8 mouse cellular contexts compared by ENCODE assay signal in the genomic region with DNA sequence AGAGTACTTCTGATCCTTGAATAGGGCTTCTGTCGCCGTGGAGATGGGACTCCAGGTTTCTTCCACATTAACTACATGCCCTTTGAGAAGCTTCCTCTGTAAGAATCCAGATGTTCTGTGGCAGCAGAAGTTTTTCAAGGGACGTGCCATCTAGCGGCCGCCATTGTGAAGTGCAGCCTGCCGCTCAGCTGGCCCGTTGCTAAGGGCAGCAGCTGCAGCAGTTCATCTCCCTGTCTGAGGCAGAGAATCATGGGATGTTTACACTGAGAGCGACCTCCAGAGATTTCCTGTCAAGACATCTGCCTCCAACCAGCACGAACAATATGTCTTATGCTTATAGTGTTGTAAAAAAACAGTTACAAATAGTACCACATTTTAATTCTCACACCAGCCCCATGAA.
A peak's percentile ranks its signal among the peaks of the same experiment; 100 is the strongest.
DNase-seq lines count a peak whose midpoint lies in the region; ATAC-seq and TF ChIP-seq lines count a peak whose summit lies in the region.

No protein-coding gene starts in this region.

- H3K4me1 ChIP-seq in E14TG2a.4 (replicated peaks; ENCODE audit: low read depth, low read length), result no peaks in the 10 kb centered on the region
- peaks cover 13% of the 10 kb centered on the region; the same call in 1 of the 2 replicates for H3K4me1 ChIP-seq in forebrain, embryonic 11.5 days (replicated peaks; ENCODE audit: control insufficient read depth, insufficient read depth, low read length)
- no peaks in the 10 kb centered on the region; the same call in 1 of the 2 replicates for H3K4me1 ChIP-seq in heart, postnatal 0 days (ENCODE audit: control insufficient read depth, insufficient read depth)
- no peaks in the 10 kb centered on the region for H3K4me1 ChIP-seq in liver, embryonic 14.5 days (replicated peaks; ENCODE audit: control insufficient read depth in 2 of 2, insufficient read depth in 2 of 2, low read length in 1 of 2)
- peaks cover 50% of the 10 kb centered on the region for H3K4me1 ChIP-seq in neural tube, embryonic 15.5 days

- no peak overlapping the region for H3K9ac ChIP-seq in forebrain, embryonic 11.5 days (ENCODE audit: low read length)
- no peak overlapping the region for H3K9ac ChIP-seq in heart, postnatal 0 days (replicated peaks; ENCODE audit: low read depth, low read length)
- no peak overlapping the region for H3K9ac ChIP-seq in liver, embryonic 14.5 days (replicated peaks)
- H3K9ac ChIP-seq in neural tube, embryonic 15.5 days (replicated peaks), result no peak overlapping the region

- TF ChIP-seq CTCF in E14TG2a.4 (conservative IDR thresholded peaks at IDR 0.05; ENCODE audit: low read length), result peak; percentile 95
- peak; percentile 90 for TF ChIP-seq CTCF in heart, postnatal 0 days (IDR thresholded peaks at IDR 0.05; ENCODE audit: low read depth)
- peak; percentile 86 for TF ChIP-seq CTCF in liver, embryonic 14.5 days (IDR thresholded peaks at IDR 0.05; ENCODE audit: low read depth)

- DNase-seq in c-Kit-positive CD71-negative TER-119-negative erythroid progenitor cells, embryonic 14.5 days (ENCODE audit: low read depth), result peak; percentile 17
- DNase-seq in forebrain, embryonic 11.5 days (ENCODE audit: low spot score), result peak; percentile 87
- peak; percentile 71 for DNase-seq in heart, postnatal 0 days (ENCODE audit: low spot score)
- DNase-seq in kidney, postnatal 25 days, result peak; percentile 73 to 77
- DNase-seq in liver, embryonic 14.5 days (ENCODE audit: low read depth in 3 of 3, low spot score in 3 of 3), result peak in 1 of 3 experiments; percentile 2
- peak; percentile 7 to 14 for DNase-seq in thymus, adult 18-20 months

- H3K36me3 ChIP-seq in E14TG2a.4 (ENCODE audit: insufficient read depth, low read length), result no peaks in the 10 kb centered on the region
- no peaks in the 10 kb centered on the region for H3K36me3 ChIP-seq in forebrain, embryonic 11.5 days (ENCODE audit: control insufficient read depth, insufficient read depth, low read length)
- H3K36me3 ChIP-seq in heart, postnatal 0 days (replicated peaks; ENCODE audit: control insufficient read depth, insufficient read depth, low read length), result no peaks in the 10 kb centered on the region
- no peaks in the 10 kb centered on the region for H3K36me3 ChIP-seq in liver, embryonic 14.5 days (replicated peaks; ENCODE audit: control insufficient read depth, insufficient read depth, low read depth)
- H3K36me3 ChIP-seq in neural tube, embryonic 15.5 days, result no peaks in the 10 kb centered on the region

- H3K27ac ChIP-seq in forebrain, embryonic 11.5 days (ENCODE audit: low read depth, low read length), result no peak overlapping the region
- no peak overlapping the region for H3K27ac ChIP-seq in heart, postnatal 0 days (ENCODE audit: low read depth)
- H3K27ac ChIP-seq in liver, embryonic 14.5 days, result no peak overlapping the region
- peak overlapping the region; percentile 60 for H3K27ac ChIP-seq in neural tube, embryonic 15.5 days (replicated peaks)

- no peaks in the 10 kb centered on the region for H3K27me3 ChIP-seq in E14TG2a.4 (ENCODE audit: insufficient read depth, low read length)
- H3K27me3 ChIP-seq in forebrain, embryonic 11.5 days (ENCODE audit: control insufficient read depth, insufficient read depth, low read length), result no peaks in the 10 kb centered on the region
- H3K27me3 ChIP-seq in heart, postnatal 0 days (ENCODE audit: control insufficient read depth, insufficient read depth, low read length), result no peaks in the 10 kb centered on the region
- H3K27me3 ChIP-seq in liver, embryonic 14.5 days (ENCODE audit: control insufficient read depth, insufficient read depth, low read length), result no peaks in the 10 kb centered on the region
- no peaks in the 10 kb centered on the region for H3K27me3 ChIP-seq in neural tube, embryonic 15.5 days (replicated peaks)

- H3K4me3 ChIP-seq in E14TG2a.4 (replicated peaks; ENCODE audit: low read length), result no peak overlapping the region
- no peak overlapping the region for H3K4me3 ChIP-seq in forebrain, embryonic 11.5 days (ENCODE audit: low read depth, low read length)
- H3K4me3 ChIP-seq in heart, postnatal 0 days (ENCODE audit: low read depth, low read length), result no peak overlapping the region
- no peak overlapping the region for H3K4me3 ChIP-seq in liver, embryonic 14.5 days (ENCODE audit: insufficient read depth in 1 of 2, low read depth in 2 of 2, low read length in 2 of 2)
- H3K4me3 ChIP-seq in neural tube, embryonic 15.5 days (replicated peaks), result no peak overlapping the region

- no peak for TF ChIP-seq EP300 in heart, postnatal 0 days (IDR thresholded peaks at IDR 0.05; ENCODE audit: low read depth)
- TF ChIP-seq EP300 in liver, embryonic 14.5 days (IDR thresholded peaks at IDR 0.05; ENCODE audit: low read depth), result no peak

- 2% methylated on average over 9 of the region's 9 CpGs for WGBS in forebrain, embryonic 11.5 days
- WGBS in heart, postnatal 0 days, result under 1% methylated on average over 9 of the region's 9 CpGs
- WGBS in liver, embryonic 14.5 days (ENCODE audit: insufficient replicate concordance), result 1% methylated on average over 9 of the region's 9 CpGs
- WGBS in neural tube, embryonic 15.5 days, result under 1% methylated on average over 9 of the region's 9 CpGs

- H3K9me3 ChIP-seq in E14TG2a.4 (ENCODE audit: low read length), result peaks cover 6% of the 10 kb centered on the region; the same call in 1 of the 2 replicates
- no peaks in the 10 kb centered on the region for H3K9me3 ChIP-seq in forebrain, embryonic 11.5 days (ENCODE audit: control insufficient read depth, low read length)
- no peaks in the 10 kb centered on the region for H3K9me3 ChIP-seq in heart, postnatal 0 days (replicated peaks; ENCODE audit: control insufficient read depth, low read length)
- no peaks in the 10 kb centered on the region for H3K9me3 ChIP-seq in liver, embryonic 14.5 days (ENCODE audit: control insufficient read depth, low read length)
- no peaks in the 10 kb centered on the region for H3K9me3 ChIP-seq in neural tube, embryonic 15.5 days (replicated peaks)

- H3K4me2 ChIP-seq in forebrain, embryonic 11.5 days (ENCODE audit: low read depth, low read length, severe bottlenecking), result no peak overlapping the region
- H3K4me2 ChIP-seq in heart, postnatal 0 days (ENCODE audit: low read depth, low read length), result no peak overlapping the region
- H3K4me2 ChIP-seq in liver, embryonic 14.5 days (ENCODE audit: low read depth), result no peak overlapping the region
- no peak overlapping the region for H3K4me2 ChIP-seq in neural tube, embryonic 15.5 days

- peak; percentile 51 for ATAC-seq in forebrain, embryonic 11.5 days (replicated peaks; ENCODE audit: low FRiP score)
- ATAC-seq in heart, postnatal 0 days (ENCODE audit: insufficient read depth, low read depth), result 0 out of 2 replicates have a peak, but pooled peaks have one; percentile 55
- ATAC-seq in liver, embryonic 14.5 days (ENCODE audit: insufficient read depth), result peak; percentile 36; the same call in 1 of the 2 replicates
- peak; percentile 75 for ATAC-seq in neural tube, embryonic 15.5 days (ENCODE audit: low FRiP score)
